In genomic region chr5:30485136-30485535, GRCm38 (mm10) we compare ENCODE assay signal across 28 mouse cellular contexts. TPM values are rescaled to one million over a fixed set of nuclear protein-coding genes. Genes with fewer than 3 reads are reported as not detected.
DNase-seq lines count a peak whose midpoint lies in the region; ATAC-seq and TF ChIP-seq lines count a peak whose summit lies in the region.
"Had no signal": no experiment of that assay in that cellular context is flagged by ENCODE, and none has a peak within 500 bp of the region (broad histone marks: within the 10 kb centered on the region; RNA-seq: fewer than 3 reads in every experiment).

No protein-coding gene starts in this region.

- no peak overlapping the region for H3K9ac ChIP-seq in kidney, embryonic 16.5 days (replicated peaks; ENCODE audit: low read length)
- no peak overlapping the region for H3K9ac ChIP-seq in midbrain, postnatal 0 days (replicated peaks; ENCODE audit: low read length, poor library complexity, severe bottlenecking)
- H3K9ac ChIP-seq in midbrain, embryonic 16.5 days (ENCODE audit: low read depth, low read length): no peak overlapping the region
- no peak overlapping the region for H3K9ac ChIP-seq in heart, adult 2 months (ENCODE audit: low read depth, low read length)
- H3K9ac ChIP-seq: heart, embryonic 13.5 days; hindbrain, embryonic 14.5 days; intestine, embryonic 15.5 days; limb, embryonic 12.5 days; liver, embryonic 13.5 days; midbrain, embryonic 15.5 days had no signal

- peak; percentile 53 for DNase-seq in adrenal gland, postnatal 14 days
- no peak for DNase-seq in adrenal gland, adult 8-10 months
- DNase-seq in kidney, adult 18-20 months: peak; percentile 54
- DNase-seq in midbrain, postnatal 0 days (ENCODE audit: low spot score): peak; percentile 42
- no peak for DNase-seq in embryo, embryonic 10 days (ENCODE audit: low spot score)
- no peak for DNase-seq in heart, adult 2 months
- DNase-seq: cerebellum, adult 11-12 months; gastrocnemius, adult 2 months; heart, adult 11 months; liver, embryonic 13.5 days; lung, postnatal 36 days; right cerebral cortex, postnatal 25 days had no signal

- no peaks in the 10 kb centered on the region for H3K36me3 ChIP-seq in kidney, embryonic 16.5 days (ENCODE audit: insufficient read depth, low read length)
- H3K36me3 ChIP-seq in midbrain, postnatal 0 days (ENCODE audit: insufficient read depth, low read length): no peaks in the 10 kb centered on the region
- no peaks in the 10 kb centered on the region for H3K36me3 ChIP-seq in midbrain, embryonic 16.5 days (ENCODE audit: control insufficient read depth, insufficient read depth, low read length)
- H3K36me3 ChIP-seq in heart, adult 2 months (ENCODE audit: control insufficient read depth, insufficient read depth, low read length): no peaks in the 10 kb centered on the region
- H3K36me3 ChIP-seq: embryonic facial prominence, embryonic 10.5 days; G1E; heart, embryonic 13.5 days; intestine, embryonic 15.5 days; limb, embryonic 12.5 days; liver, embryonic 13.5 days; midbrain, embryonic 15.5 days had no signal

- no peak for TF ChIP-seq EP300 in heart, adult 2 months (IDR thresholded peaks at IDR 0.05; ENCODE audit: insufficient read depth, low read depth, low read length)

- no peaks in the 10 kb centered on the region for H3K79me2 ChIP-seq in heart, adult 2 months (replicated peaks; ENCODE audit: control insufficient read depth, insufficient read depth, low read length)

- 80% methylated on average over 6 of the region's 6 CpGs for WGBS in kidney, embryonic 16.5 days
- WGBS in midbrain, postnatal 0 days: 84% methylated on average over 6 of the region's 6 CpGs
- WGBS in midbrain, embryonic 16.5 days: 76% methylated on average over 6 of the region's 6 CpGs
- 52% methylated on average over 6 of the region's 6 CpGs for WGBS in heart, adult 2 months

- ATAC-seq in kidney, embryonic 16.5 days (ENCODE audit: low FRiP score, low TSS enrichment): no peak
- ATAC-seq in midbrain, postnatal 0 days (ENCODE audit: low FRiP score): no peak
- no peak for ATAC-seq in midbrain, embryonic 16.5 days
- ATAC-seq: activated CD4-positive, CD25-positive, alpha-beta regulatory T cell, adult 4 months; intestine, embryonic 15.5 days; midbrain, embryonic 15.5 days had no signal

- no peak overlapping the region for H3K4me3 ChIP-seq in kidney, embryonic 16.5 days (ENCODE audit: low read length)
- no peak overlapping the region for H3K4me3 ChIP-seq in midbrain, postnatal 0 days (ENCODE audit: low read depth, low read length)
- no peak overlapping the region for H3K4me3 ChIP-seq in midbrain, embryonic 16.5 days (ENCODE audit: low read depth, low read length)
- no peak overlapping the region for H3K4me3 ChIP-seq in heart, adult 2 months
- H3K4me3 ChIP-seq: embryonic facial prominence, embryonic 10.5 days; gastrocnemius, adult 2 months; heart, embryonic 13.5 days; intestine, embryonic 15.5 days; limb, embryonic 12.5 days; liver, embryonic 13.5 days; midbrain, embryonic 15.5 days had no signal

- TF ChIP-seq POLR2A in heart, adult 2 months (IDR thresholded peaks at IDR 0.05; ENCODE audit: insufficient read depth, low read depth, low read length): no peak

- H3K27ac ChIP-seq in kidney, embryonic 16.5 days (ENCODE audit: low read length): no peak overlapping the region
- no peak overlapping the region for H3K27ac ChIP-seq in midbrain, postnatal 0 days (ENCODE audit: low read depth, low read length)
- H3K27ac ChIP-seq in midbrain, embryonic 16.5 days (ENCODE audit: low read length): no peak overlapping the region
- no peak overlapping the region for H3K27ac ChIP-seq in heart, adult 2 months
- H3K27ac ChIP-seq: embryonic facial prominence, embryonic 10.5 days; gastrocnemius, adult 2 months; heart, embryonic 13.5 days; hindbrain, embryonic 14.5 days; intestine, embryonic 15.5 days; limb, embryonic 12.5 days; liver, embryonic 13.5 days; midbrain, embryonic 15.5 days had no signal

- no peak for TF ChIP-seq CTCF in midbrain, postnatal 0 days (IDR thresholded peaks at IDR 0.05)
- no peak for TF ChIP-seq CTCF in heart, adult 2 months (IDR thresholded peaks at IDR 0.05)

- H3K27me3 ChIP-seq in kidney, embryonic 16.5 days (ENCODE audit: insufficient read depth, low read length): no peaks in the 10 kb centered on the region
- no peaks in the 10 kb centered on the region for H3K27me3 ChIP-seq in midbrain, postnatal 0 days (ENCODE audit: insufficient read depth, low read length)
- H3K27me3 ChIP-seq in midbrain, embryonic 16.5 days (ENCODE audit: control insufficient read depth, insufficient read depth, low read depth, low read length): no peaks in the 10 kb centered on the region
- H3K27me3 ChIP-seq in heart, adult 2 months (ENCODE audit: control insufficient read depth, insufficient read depth, low read length): no peaks in the 10 kb centered on the region
- H3K27me3 ChIP-seq: intestine, embryonic 15.5 days; limb, embryonic 12.5 days; liver, embryonic 13.5 days; midbrain, embryonic 15.5 days had no signal

- no peaks in the 10 kb centered on the region for H3K9me3 ChIP-seq in kidney, embryonic 16.5 days (ENCODE audit: low read length)
- no peaks in the 10 kb centered on the region for H3K9me3 ChIP-seq in midbrain, postnatal 0 days (ENCODE audit: low read length)
- H3K9me3 ChIP-seq in midbrain, embryonic 16.5 days (replicated peaks; ENCODE audit: control insufficient read depth, low read length, poor library complexity, severe bottlenecking): no peaks in the 10 kb centered on the region
- H3K9me3 ChIP-seq: embryonic facial prominence, embryonic 10.5 days; G1E; heart, embryonic 13.5 days; intestine, embryonic 15.5 days; limb, embryonic 12.5 days; liver, embryonic 13.5 days; midbrain, embryonic 15.5 days had no signal

- no peak overlapping the region for H3K4me2 ChIP-seq in kidney, embryonic 16.5 days (replicated peaks; ENCODE audit: low read depth, low read length)
- H3K4me2 ChIP-seq in midbrain, postnatal 0 days (ENCODE audit: low read depth, low read length, poor library complexity, severe bottlenecking): no peak overlapping the region
- H3K4me2 ChIP-seq in midbrain, embryonic 16.5 days (ENCODE audit: low read length): no peak overlapping the region
- H3K4me2 ChIP-seq: heart, embryonic 13.5 days; hindbrain, embryonic 14.5 days; intestine, embryonic 15.5 days; limb, embryonic 12.5 days; liver, embryonic 13.5 days; midbrain, embryonic 15.5 days had no signal

- no peaks in the 10 kb centered on the region for H3K4me1 ChIP-seq in kidney, embryonic 16.5 days (ENCODE audit: insufficient read depth, low read length)
- no peaks in the 10 kb centered on the region for H3K4me1 ChIP-seq in midbrain, postnatal 0 days (ENCODE audit: insufficient read depth, low read length)
- no peaks in the 10 kb centered on the region for H3K4me1 ChIP-seq in midbrain, embryonic 16.5 days (ENCODE audit: control insufficient read depth, insufficient read depth, low read length)
- no peaks in the 10 kb centered on the region for H3K4me1 ChIP-seq in heart, adult 2 months (ENCODE audit: control insufficient read depth, insufficient read depth, low read length)
- H3K4me1 ChIP-seq: heart, embryonic 13.5 days; limb, embryonic 12.5 days; midbrain, embryonic 15.5 days had no signal

- intact Hi-C loops in heart, adult 2 months (cut with DNase I): no loop called here

RNA-seq across cellular contexts. Expression of gene 1700001C02Rik, which starts 19.3 kb away (rescaled TPM):
- total RNA-seq in adrenal gland, postnatal 14 days (2021): not detected in 2 replicates
- not detected for total RNA-seq in adrenal gland, adult 8-10 months (2022)
- not detected in 2 replicates for polyA plus RNA-seq in kidney, embryonic 16.5 days (2015; fragmentation: Nextera tagmentation; extraction: Ambion mirVana)
- total RNA-seq in midbrain, postnatal 0 days (2014; rRNA removed): 1.4 and 1.6 TPM in 2 replicates
- polyA plus RNA-seq in midbrain, postnatal 0 days (2015; fragmentation: Nextera tagmentation; extraction: Ambion mirVana): 2.9 and 3.4 TPM in 2 replicates
- polyA plus RNA-seq in midbrain, embryonic 16.5 days (2015; fragmentation: Nextera tagmentation; extraction: Ambion mirVana): 0.71 and 2.1 TPM in 2 replicates
- not detected for total RNA-seq in heart, adult 2 months (2021)
- 0.97 and 2.6 TPM in 2 replicates for polyA plus RNA-seq in heart, adult 2 months (2012; rRNA removed)
- total RNA-seq: G1E; gastrocnemius, adult 2 months; heart, postnatal 25 days; megakaryocyte-erythroid progenitor cell, adult 5-6 weeks; neutrophil, adult 5-6 weeks had no signal
- polyA plus RNA-seq: activated CD4-positive, CD25-positive, alpha-beta regulatory T cell, adult 4 months; embryonic facial prominence, embryonic 10.5 days; forebrain, embryonic 11.5 days; G1E; heart, embryonic 13.5 days; intestine, embryonic 15.5 days; limb, embryonic 12.5 days; liver, embryonic 13.5 days; spleen, adult 2 months; stomach, embryonic 14.5 days had no signal

RNA-seq across cellular contexts. Expression of gene Otof, which starts 23.4 kb away (rescaled TPM):
- 0.07 and 0.08 TPM in 2 replicates for total RNA-seq in adrenal gland, postnatal 14 days (2021)
- total RNA-seq in adrenal gland, adult 8-10 months (2022): 1 to 10 TPM in 1 of 4 experiments, under 1 TPM in 2, not detected in 1; 0.12 to 1.1 (median 0.38) TPM
- 0.06 and 0.09 TPM in 2 replicates for polyA plus RNA-seq in kidney, embryonic 16.5 days (2015; fragmentation: Nextera tagmentation; extraction: Ambion mirVana)
- total RNA-seq in midbrain, postnatal 0 days (2014; rRNA removed): 6.1 and 9.9 TPM in 2 replicates
- 4.7 and 4.9 TPM in 2 replicates for polyA plus RNA-seq in midbrain, postnatal 0 days (2015; fragmentation: Nextera tagmentation; extraction: Ambion mirVana)
- 4.0 and 5.5 TPM in 2 replicates for polyA plus RNA-seq in midbrain, embryonic 16.5 days (2015; fragmentation: Nextera tagmentation; extraction: Ambion mirVana)
- not detected for total RNA-seq in heart, adult 2 months (2021)
- polyA plus RNA-seq in heart, adult 2 months (2012; rRNA removed): 0.06 TPM in 2 replicates
- total RNA-seq: heart, postnatal 25 days; neutrophil, adult 5-6 weeks had no signal
- polyA plus RNA-seq: activated CD4-positive, CD25-positive, alpha-beta regulatory T cell, adult 4 months; G1E had no signal

Comparison
In these comparisons a context has a peak if more than half of its experiments do, and no peak if none do; other contexts are left out.
1. DNase-seq: peak in adrenal gland, postnatal 14 days (single experiment), kidney, adult 18-20 months (single experiment) and midbrain, postnatal 0 days (single experiment); none in adrenal gland, adult 8-10 months (single experiment), embryo, embryonic 10 days (single experiment) and heart, adult 2 months (0 of 2).